Mouse (Mus musculus): ENCODE results near the gene Mcts2. TPM values are rescaled to one million over a fixed set of nuclear protein-coding genes. Genes with fewer than 3 reads are reported as not detected.

Gene Mcts2
- total RNA-seq, 2 experiments from 2014 or later, result 25.4 to 25.7 TPM

DNA sequence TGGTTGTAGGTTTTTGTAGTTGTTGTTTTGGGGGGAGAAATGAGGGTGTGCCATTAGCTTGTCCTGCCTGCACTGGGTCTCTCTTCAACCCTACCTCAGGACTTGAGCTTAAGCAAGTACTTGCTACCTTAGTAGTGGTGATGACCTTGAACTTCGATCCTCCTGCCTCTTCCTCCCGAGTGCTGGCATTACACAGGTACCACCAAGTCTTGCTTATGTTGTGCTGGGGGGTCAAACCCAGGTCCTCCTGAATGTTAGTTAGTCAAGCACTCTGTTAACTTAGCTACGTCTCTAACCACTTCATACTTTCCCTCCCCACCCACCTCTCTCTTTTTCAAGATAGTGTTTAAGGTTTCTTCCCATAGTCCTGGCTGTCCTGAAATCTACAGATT, 37.5 kb downstream of the Mcts2 start:
- DNase-seq (ENCODE audit: low spot score in 2 of 2), result no peak

DNA sequence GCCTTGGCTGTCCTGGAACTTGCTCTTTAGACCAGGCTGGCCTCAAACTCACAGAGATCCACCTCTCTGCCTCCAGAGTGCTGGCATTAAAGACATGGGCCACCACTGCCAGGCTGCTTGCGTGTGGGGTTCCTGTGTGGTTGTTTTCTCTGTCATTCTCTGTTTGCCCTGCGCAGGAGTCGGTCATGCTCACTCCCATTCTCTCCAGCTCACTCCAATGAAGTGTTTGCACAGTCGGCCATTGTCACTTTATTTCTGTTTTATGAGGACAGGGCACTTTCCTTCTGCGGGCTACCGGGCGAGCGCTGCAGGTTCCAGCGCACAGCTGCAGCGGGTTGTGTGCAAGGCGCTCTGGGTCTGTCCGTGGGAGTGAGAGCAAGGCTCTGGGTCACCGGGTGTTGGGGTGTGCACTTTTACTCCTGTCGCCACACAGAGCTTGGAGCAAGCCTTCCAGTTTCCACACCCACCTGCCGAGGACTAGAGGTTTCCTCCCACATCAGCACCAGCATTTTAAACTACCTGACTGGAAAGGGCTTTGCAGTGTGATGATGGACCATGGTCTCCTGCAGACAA, 38.4 kb downstream of the Mcts2 start:
- no peak for DNase-seq (ENCODE audit: low spot score in 2 of 2)

DNA sequence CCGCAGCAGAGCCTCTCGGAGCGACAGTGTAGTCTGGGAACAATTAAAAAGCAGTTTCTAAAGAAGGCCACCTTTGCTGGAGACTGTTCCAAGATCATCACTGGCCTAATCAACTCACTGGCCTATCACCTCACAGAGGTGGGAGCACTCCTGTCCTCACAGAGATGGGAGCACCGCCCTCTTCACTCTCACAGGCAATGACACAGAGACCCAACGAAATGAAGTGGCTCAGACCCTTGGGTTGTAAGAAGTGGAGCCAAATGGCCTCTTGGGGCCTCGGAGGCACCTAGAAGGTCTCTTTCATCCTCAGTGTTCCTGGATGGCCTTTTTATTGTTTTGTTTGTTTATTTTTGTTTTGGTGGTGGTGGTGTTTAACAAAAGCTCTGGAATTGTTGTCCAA, 39.4 kb downstream of the Mcts2 start:
- no peak for DNase-seq (ENCODE audit: low spot score in 2 of 2)

DNA sequence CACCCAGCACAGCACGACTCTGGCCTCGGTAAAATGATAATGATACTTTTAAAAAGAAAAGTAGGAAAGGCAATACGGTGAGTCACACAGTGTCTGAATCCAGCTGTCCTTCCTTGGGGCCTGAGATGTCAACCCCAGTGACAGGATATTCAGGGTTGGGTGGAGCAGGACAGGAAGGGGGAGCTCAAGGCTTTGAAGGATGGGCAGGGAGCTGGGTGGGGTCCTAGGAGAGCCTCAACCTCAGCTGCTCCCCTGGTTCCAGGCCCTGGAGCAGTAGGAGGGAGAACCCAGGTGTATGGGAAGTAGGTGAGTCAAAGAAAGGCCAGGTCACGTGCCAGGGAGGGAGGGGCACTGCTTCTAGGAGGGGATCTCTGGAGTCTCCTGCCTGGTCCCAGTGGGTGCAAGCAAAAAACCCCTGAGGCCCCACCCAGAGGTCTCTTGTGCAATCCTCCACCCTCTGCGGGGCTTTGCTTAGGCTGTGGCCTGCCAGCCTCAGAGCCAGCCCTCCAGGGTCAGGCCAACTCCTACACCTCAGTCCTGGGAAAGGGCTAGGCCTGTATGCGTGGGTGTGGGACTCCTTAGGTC, 40.0 kb downstream of the Mcts2 start:
- no peak for DNase-seq (ENCODE audit: low spot score in 2 of 2)

DNA sequence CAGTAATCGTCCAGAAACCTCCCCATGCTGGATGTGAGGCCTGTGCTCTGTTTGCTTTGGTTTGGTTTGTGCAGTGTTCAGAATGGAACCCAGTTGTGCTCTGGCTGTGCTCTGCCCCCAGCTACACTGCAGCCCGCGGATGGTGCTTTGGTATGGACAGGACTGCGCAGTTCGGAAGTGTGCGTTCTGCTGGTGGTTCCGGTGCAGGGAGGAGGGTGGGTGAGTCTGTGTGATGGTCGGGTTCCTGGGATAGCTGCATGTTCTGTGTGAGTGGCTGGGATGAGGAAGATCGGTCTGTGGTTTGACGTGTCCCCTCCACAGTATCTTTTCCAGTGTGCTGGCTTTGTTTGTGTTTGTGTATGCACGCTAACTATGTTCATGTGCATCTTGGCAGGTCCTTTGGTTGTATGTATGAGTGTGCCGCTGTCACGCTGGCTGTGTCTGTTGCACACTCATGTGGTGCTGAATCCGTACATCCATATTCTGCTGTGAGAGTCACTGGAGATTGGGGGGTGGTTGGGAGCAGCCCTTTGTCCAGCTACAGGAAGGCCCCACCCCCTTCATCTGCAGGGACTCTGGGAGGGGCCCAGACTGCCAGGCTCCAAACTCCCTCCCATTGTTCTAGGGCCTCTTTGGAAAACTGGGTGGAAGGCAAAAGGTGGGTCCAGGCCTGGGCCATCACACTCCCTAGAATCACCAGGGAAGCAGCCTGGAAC, 41.1 kb downstream of the Mcts2 start:
- no peak for DNase-seq (ENCODE audit: low spot score in 2 of 2)

GRCm38 (mm10) chr2:152728594-152728993, 41.8 kb downstream of the Mcts2 start:
- DNase-seq (ENCODE audit: low spot score in 2 of 2), result no peak

DNA sequence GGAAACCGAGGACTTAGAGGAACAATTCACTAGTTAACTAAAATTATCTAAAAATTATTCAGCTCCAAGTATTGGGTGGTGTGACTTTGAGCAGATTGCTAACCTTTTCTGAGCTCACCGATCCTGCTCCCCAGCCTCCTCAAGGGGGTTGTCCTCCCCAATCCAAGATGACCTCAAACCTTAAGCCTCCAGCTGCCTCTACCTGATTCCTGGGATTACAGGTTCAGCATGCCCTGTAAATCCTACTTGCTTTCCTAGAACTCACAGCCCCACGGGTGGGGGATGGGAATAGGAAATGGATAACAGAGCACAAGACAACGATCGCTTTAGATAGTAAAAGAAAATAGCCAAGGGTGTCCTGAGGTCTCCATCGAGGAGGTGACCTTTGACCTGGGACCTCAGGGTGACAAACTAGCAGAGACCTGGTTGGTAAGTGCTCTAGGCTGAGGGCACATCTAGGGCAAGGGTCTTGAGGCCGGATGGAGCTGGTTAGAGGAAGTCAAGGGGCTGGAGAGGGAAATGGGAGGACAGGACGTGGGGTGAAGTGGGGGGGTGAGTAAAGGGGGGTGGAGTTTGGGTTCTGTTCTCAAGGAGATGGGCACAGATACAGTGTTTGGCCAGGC, 42.3 kb downstream of the Mcts2 start:
- no peak for DNase-seq (ENCODE audit: low spot score in 2 of 2)

DNA sequence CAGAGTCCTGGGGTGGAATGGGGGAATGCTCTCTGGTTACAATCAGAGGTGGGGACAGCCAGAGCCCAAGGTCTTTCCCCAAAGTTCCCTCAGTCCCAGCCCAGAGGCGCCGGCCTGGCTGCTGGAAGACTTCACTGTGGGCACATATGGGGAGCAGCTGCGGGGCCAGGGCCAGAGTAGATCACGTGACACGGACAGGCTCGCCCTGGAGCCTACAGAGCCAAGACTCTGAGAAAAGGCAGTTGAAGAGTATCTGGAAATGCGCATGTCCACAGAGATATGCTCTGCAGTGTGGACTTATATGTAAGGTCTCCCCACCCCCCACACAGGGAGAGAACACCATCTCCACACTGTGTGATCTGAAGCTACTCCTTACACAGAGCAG, 42.8 kb downstream of the Mcts2 start:
- DNase-seq (ENCODE audit: low spot score in 2 of 2), result no peak

DNA sequence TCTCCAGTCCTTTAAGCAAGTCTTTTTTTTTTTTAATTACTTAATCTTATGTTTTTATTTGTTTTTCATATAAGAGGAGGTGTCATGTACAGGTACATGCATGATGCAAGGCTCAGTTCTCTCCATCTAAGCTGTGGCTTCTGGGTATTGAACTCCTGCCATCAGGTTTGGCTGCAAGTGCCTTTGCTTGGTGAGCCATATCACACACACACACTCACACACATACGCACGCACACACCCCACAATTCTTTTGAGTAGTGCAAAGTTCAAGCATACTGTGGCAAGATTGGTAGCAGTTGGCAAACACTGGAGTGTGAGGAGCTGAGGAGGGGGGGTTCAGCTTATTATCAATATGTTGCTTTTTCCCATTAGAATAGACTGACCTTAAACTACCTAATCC, 46.4 kb downstream of the Mcts2 start:
- no peak for DNase-seq (ENCODE audit: low spot score in 2 of 2)

- no peak for DNase-seq (ENCODE audit: low spot score in 2 of 2)
Measured at GRCm38 (mm10) chr2:152734501-152734900, 47.7 kb downstream of the Mcts2 start.

- DNase-seq (ENCODE audit: low spot score in 2 of 2), result peak; percentile 88 to 96
Measured at GRCm38 (mm10) chr2:152734984-152735383, 48.1 kb downstream of the Mcts2 start.

DNA sequence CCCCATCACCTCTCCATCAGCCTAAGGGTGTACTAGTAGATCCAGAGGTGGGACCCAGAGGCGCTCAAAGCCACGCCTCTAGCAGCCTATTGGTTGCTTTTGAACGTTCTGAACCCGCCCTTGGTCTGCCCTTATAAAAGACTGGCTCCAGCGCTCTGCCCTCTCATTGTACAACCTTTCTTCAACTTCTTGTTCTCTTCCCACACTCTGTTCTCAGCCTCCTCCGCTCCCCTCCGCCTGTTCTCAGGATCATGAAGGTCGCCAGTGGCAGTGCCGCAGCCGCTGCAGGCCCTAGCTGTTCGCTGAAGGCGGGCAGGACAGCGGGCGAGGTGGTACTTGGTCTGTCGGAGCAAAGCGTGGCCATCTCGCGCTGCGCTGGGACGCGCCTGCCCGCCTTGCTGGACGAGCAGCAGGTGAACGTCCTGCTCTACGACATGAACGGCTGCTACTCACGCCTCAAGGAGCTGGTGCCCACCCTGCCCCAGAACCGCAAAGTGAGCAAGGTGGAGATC, 49.3 kb downstream of the Mcts2 start, which contains the start of gene Id1:
TSS of gene Id1 (plus strand) at position 162 of the 512 bp plus-strand sequence.
- peak; percentile 64 to 72 for DNase-seq (ENCODE audit: low spot score in 2 of 2)

DNA sequence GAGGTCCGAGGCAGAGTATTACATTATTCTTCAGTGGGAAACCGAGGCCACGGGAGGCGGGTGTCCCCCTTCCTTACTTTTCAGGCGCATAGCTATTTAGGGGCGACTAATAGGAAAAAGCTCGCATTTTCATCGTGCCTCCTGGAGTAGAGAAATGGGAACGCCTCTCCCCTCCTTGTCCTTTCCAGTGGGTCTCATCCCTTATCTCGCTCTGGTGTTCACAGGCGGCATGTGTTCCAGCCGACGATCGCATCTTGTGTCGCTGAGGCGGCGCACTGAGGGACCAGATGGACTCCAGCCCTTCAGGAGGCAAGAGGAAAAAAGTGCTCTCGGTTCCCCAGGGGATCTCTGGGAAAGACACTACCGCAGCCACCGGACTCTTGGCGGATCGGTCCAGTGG, 49.9 kb downstream of the Mcts2 start:
- DNase-seq (ENCODE audit: low spot score in 2 of 2), result no peak

Other genes with a start within 250 kb of the Mcts2 start
- gene Defb23, start 222.4 kb upstream of the Mcts2 start, total RNA-seq (2021), result not detected
- not detected for gene Defb20, start 210.0 kb upstream of the Mcts2 start, total RNA-seq (2021)
- not detected for gene Defb22, start 196.9 kb upstream of the Mcts2 start, total RNA-seq (2021)
- gene Defb26, start 175.3 kb upstream of the Mcts2 start, total RNA-seq (2021), result not detected
- not detected for gene Defb28, start 168.8 kb upstream of the Mcts2 start, total RNA-seq (2021)
- gene Defb29, start 146.9 kb upstream of the Mcts2 start, total RNA-seq (2021), result not detected
- gene Gm17416, start 117.7 kb upstream of the Mcts2 start, total RNA-seq (2021), result not detected
- gene Defb21, start 114.3 kb upstream of the Mcts2 start, total RNA-seq (2021), result not detected
- gene Defb19, start 106.7 kb upstream of the Mcts2 start, total RNA-seq (2021), result not detected
- not detected for gene Defb45, start 87.6 kb upstream of the Mcts2 start, total RNA-seq (2021)
- gene Defb36, start 82.7 kb upstream of the Mcts2 start, total RNA-seq (2021), result not detected
- not detected for gene Defb25, start 64.0 kb upstream of the Mcts2 start, total RNA-seq (2021)
- under 1 TPM; 0.72 to 0.83 TPM for gene Rem1, start 60.1 kb upstream of the Mcts2 start, total RNA-seq (2021)
- 10 to 100 TPM; 84.9 to 86.7 TPM for gene H13, start 17.6 kb upstream of the Mcts2 start, total RNA-seq (2021)
- 10 to 100 TPM; 32.9 to 35.8 TPM for gene Id1, start 49.2 kb downstream of the Mcts2 start, total RNA-seq (2021)
- 1 to 10 TPM; 2.9 to 3.6 TPM for gene Cox4i2, start 67.1 kb downstream of the Mcts2 start, total RNA-seq (2021)
- gene Bcl2l1, start 144.7 kb downstream of the Mcts2 start, total RNA-seq (2021), result 100 to 1,000 TPM; 124 to 128 TPM
- 1 to 10 TPM; 2.5 to 4.7 TPM for gene Tpx2, start 160.9 kb downstream of the Mcts2 start, total RNA-seq (2021)
- under 1 TPM in 1 of 2 experiments, not detected in 1; 0.12 TPM for gene Mylk2, start 224.3 kb downstream of the Mcts2 start, total RNA-seq (2021)
- gene Foxs1, start 246.2 kb downstream of the Mcts2 start, total RNA-seq (2021), result 1 to 10 TPM; 1.3 to 1.7 TPM